Mouse (Mus musculus) CH12.LX (cell line): Measurements from ENCODE around the gene Plcb1.

Source experiments
- E2F4 ChIP-seq: IDR thresholded peaks from 2 replicates; pipeline ENCODE4 v1.6.1; 2011; ENCODE audit warnings: low read depth, low read length, improper control_type of control experiment; ENCODE audit not compliant: insufficient replicate concordance
- POLR2AphosphoS2 ChIP-seq: IDR thresholded peaks from 2 replicates; pipeline ENCODE4 v1.6.1; 2011; ENCODE audit warnings: low read depth, low read length, improper control_type of control experiment

DNA sequence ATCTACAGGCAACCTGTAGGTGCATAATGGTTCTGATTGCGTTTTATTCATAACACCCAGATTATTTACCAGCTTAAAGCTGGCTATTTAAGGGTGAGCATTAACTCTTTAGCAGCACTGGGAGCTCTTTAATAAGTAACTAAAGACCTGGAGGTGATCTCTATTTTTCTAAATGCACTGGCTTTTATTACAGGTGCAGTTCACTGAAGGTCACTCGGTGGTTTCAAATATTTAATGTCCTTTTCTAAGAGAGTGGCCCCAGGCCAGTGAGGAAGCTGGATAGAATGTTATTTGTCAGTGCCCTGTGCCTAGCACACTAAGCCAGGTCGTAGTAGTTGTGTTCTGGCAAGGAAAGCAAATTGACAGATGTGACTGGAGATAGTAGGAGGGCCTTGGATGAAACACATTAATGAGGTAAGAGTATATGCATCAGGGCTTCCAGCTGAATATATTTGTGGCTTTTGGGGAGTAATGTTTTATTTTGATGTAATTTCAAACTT, 59.4 kb downstream of the Plcb1 start:
- TF ChIP-seq POLR2AphosphoS2, result no peak
- TF ChIP-seq E2F4, result no peak
